Mouse (Mus musculus) Muller cell, postnatal 12 days (primary cell): ENCODE measurements around the gene Bphl.
"Not testable (repeated sequence)": the region's sequence is repeated elsewhere in the genome, so short reads cannot be mapped to it uniquely, and the experiment has no call there.

ENCODE experiments used
- DNase-seq: peaks from one replicate; pipeline ENCODE4 v3.0.0-alpha.2; 2015; ENCODE audit errors: inconsistent ontology term

Gene Bphl

DNA sequence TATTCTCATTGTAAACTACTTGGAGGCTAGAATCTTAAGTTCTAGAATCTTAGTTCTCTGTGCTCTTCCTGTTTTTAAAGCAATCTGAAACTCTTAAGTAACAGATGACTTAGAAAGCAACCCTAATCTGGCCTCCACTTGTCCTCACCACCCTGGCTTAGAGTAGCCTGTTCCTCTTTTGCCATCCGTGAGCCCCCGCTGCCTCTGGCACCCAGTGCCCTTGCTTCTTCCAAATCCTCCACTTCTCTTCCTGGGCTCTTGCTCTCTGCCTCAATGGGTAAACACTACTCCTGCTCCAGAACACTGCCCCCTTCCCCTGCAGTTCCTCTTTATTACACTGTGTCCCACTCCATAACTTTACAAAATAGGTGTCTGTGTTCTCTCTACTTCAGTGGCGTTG is 14.3 kb downstream of the Bphl start:
- DNase-seq = no peak

DNA sequence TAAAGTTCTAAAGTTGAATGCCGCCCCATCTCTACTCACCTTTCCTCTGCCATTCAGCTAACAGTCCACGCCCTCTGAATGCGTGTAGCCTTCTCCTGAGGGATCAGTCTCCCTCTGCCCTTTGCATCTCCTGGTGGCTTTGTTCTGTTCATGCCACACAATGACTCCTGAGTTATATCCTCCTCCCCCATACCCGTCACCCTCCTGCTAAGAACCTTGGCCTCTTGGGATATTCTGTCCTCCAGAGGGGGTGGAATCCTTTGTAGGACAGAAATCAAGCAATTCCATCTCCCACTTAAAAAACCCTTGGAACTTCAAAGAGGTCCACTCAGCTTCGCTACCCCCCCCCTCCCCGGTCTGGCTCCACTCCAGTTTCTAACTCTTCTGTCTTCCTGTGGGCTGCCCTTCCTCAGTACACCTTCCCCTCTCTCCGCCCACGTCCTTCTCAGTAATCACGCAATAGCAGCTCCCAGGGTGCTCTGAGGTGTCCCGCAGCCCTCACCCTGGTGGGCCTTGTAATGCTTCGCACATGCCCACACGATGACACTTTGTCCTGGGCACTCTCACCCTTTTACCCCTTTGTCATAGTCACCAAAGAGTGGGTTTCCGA is 16.4 kb downstream of the Bphl start:
- DNase-seq = no peak

DNA sequence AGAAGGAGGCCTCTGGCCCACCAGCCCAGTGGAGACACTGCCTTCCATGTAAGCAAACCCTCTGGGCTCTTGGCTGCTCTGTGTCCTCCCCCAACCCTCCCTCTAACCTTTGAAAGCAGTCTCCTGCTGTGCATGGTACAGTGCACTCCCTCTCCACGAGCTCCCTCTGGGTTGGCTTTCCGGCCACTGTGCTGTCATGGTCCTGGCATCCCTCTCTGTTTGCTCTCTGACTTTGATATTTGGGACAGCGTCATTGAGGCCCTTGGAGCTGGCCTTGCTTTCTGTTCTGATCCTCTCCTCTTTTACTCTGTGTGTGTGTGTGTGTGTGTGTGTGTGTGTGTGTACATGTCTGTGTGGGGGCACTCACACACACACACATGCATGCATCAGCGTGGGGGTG is 17.0 kb downstream of the Bphl start:
- no peak for DNase-seq

DNA sequence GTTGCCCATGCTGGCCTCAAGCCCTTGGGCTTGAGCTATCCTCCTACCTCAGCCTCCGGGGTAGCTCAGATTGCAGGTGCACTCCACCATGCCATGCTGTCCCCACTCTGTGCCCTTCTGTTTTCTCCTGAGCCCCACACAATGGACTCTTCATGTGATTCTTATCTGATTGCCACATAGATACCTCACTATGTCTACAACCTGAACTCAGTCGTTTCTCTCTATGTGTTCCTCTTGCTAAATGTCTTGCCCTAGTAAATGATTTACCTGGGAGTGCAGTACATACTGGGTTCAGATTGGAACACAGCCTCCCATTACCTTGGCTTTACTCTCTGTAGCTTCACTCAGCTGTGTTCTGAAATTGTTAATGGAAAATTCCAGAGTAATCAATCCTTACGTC is 17.6 kb downstream of the Bphl start:
- no peak for DNase-seq

DNA sequence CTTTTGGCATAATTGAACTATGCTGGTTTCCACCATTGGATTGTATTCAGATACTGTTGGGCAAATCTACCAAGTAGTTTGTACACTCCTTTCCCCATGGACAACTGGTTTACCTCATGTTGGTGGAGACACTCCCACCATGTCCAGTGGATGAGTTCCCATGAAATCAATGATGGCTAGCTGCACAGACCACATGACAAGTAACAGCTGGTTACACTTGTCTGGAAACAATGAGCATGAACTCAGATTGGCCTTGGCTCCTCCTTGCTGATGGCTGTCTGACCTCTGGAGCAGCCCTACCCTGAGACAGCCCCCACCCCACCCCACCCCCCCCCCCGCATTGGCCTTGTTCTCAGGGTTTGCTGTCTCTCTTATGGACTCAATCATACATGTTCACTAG is 19.9 kb downstream of the Bphl start:
- DNase-seq = no peak

DNA sequence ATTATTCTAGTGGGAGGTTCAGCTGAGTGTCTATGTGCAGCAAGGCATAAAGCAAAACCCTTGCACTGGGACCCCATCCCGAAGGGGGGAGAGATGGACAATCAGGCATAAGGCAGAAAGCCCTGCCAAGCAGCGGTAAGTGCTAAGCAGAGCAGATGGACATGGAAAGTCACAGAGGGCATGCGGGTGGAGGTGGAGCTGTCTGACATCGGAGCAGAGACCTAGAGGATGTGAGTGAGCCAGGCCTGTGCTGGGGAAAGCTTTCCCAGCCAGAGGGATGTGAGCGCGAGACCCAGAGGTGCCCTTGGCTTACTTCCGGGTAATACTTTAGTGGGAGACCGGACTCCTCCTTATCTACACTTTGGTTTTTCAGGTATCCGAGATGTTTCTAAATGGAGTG is 22.7 kb downstream of the Bphl start:
- DNase-seq = no peak

DNA sequence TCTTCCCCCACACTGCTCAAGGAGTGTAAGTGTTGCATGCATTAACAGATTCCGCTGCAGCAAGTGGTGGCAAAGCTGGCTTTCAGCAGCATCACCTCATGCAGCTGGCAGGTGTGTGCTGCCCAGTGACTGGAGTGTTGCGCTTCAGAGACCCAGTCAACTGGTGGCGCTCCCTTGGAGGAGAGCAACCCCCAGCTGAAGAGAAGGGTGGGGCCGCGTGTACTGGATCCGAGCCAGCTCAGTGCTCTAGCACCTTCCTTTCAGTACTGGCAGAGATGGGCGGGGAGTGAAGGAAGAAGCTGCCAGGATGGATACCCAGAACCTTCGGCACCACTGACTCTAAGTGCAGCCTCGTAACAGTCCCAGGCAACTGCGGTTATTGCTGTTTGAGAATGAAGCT is 25.1 kb downstream of the Bphl start:
- no peak for DNase-seq

DNA sequence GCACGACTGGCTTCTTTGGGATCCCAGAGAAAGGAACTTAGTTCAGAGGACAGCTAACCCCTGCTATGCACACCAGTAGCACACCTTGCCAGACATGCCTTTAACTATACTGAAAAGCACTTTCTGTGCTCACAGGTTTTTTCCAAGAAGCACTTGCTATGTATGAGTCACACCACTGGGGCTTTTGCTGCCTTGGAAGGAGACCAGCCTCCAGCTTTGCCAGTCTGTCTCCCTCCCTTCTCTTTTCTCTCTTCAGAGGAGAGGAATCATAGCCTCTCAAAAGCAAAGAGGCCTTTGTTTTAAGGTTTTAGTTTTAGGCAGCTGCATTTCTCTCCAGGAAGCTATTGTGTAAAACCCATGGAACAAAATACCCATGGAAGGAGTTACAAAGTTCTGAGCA is 29.0 kb downstream of the Bphl start:
- DNase-seq = peak; percentile 72

DNA sequence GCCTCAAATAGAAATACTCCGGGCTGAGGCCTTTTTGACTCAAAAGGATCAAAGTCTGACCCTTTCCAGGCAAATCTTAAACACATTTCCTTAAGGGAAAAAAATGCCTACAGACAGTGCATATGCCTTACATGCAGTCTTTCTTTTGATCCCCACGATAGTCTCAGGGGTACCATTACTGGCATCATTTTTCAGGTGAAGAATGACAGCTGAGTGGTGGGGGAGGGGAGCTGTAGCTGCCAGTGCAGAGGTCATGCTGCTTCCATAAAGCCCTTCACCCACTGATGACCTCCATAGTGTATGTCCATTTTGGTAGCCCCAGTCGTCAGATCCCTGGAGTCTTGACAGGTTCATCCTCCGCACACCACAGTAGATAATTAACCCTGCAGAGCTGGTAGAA is 32.9 kb downstream of the Bphl start:
- no peak for DNase-seq

DNA sequence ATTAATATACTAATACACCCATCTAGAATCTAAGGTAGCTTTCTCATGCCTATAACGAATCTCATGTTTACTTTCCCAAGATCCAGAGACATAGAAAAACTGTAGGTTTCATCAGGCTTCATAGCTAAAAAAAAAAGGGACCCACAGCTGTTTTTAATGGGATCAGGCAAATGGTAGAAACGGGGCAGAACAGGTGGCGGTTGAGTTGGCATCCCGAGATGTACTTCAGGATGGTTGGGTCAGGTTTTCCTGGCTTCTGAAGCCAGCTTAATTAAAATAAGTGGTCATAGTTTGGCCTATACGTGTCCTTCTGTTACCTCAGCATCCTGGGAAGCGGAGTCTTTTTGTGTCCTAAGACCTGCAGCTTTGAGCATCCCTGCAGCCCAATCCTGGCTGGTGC is 34.4 kb downstream of the Bphl start:
- DNase-seq = no peak

DNA sequence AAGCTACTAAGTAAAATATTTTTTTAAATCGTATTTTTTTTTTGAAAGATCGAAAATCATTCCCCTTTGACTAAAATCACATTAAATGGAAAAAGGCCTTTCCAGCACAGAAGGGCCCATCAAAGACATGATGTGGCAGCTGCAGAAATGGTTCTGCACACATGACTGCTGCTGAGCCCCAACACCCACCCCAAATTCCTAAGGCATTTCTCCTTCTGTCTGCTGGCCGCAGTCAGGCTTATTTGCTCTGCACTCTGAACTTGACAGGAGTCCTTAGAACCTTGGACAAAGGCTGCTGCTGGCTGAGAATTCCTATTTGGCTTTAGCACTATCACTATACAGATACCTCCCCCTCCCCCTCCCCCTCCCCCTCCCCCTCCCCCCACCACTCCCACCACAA is 35.5 kb downstream of the Bphl start:
- peak; percentile 69 for DNase-seq

DNA sequence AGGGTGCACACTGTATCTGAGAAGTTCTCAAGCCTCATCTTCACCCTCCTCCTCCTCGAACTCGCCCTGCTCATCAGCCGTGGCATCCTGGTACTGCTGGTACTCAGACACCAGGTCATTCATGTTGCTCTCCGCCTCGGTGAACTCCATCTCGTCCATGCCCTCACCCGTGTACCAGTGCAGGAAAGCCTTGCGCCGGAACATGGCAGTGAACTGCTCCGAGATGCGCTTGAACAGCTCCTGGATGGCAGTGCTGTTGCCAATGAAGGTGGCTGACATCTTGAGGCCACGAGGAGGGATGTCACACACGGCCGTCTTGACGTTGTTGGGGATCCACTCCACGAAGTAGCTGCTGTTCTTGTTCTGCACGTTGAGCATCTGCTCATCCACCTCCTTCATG is 37.0 kb downstream of the Bphl start:
- not testable (repeated sequence) for DNase-seq

DNA sequence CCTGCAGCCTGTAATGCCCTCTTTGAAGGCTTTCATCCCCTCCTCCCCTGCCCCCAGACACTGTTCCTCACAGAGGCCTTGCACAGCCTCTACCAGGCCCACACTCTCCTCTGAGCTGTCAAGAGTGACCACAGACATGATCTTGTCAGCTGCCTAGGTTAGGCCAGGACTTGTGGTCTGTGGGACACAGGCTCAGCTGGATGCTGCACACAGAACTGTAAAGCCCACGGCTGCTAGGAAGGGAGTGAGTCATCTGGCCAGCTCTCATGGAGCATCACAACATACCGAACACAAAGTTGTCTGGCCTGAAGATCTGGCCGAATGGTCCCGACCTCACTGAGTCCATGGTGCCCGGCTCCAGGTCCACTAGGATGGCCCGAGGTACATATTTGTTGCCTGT is 38.5 kb downstream of the Bphl start:
- DNase-seq = peak; percentile 67

DNA sequence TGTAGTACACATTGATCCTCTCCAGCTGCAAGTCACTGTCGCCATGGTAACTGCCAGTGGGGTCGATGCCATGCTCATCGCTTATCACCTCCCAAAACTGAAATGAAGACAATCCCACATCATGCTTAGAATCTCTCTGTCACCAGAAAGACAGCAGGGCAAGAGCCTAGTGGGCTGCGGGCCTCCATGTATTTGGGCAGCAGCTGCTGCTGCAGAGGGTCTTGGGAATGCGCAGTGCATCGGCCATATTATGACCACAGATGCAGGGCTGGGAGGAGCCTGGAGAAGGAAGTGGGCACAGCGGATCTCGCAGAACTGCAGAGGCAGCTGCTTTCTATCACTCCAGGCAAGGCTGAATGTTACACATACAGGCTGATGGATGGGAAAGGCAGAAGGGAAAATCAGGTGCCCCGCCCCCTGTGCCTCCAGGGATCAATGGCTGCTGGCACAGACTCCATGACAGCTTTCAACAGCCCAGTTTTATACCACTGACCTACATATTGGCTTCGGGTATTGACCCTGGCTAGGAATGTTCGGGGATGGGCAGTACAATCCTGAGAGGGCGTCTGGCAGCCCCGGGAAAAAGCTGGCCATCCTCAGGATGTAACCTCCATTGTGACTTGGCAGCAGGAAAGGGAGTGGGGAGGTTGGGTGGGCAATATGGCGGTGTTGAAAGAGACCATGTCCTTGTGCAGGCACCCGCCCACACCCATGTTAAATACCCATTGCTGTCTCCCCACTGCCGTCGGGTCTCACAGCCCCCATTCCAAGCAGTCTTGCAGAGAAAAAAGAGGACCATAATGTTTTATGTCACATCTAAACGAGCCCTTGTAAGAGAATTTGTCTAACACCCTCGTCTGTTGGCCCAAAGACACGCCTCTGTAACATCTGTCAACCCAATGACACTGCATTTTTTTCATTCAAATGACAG is 39.4 kb downstream of the Bphl start:
- peak; percentile 40 for DNase-seq

DNA sequence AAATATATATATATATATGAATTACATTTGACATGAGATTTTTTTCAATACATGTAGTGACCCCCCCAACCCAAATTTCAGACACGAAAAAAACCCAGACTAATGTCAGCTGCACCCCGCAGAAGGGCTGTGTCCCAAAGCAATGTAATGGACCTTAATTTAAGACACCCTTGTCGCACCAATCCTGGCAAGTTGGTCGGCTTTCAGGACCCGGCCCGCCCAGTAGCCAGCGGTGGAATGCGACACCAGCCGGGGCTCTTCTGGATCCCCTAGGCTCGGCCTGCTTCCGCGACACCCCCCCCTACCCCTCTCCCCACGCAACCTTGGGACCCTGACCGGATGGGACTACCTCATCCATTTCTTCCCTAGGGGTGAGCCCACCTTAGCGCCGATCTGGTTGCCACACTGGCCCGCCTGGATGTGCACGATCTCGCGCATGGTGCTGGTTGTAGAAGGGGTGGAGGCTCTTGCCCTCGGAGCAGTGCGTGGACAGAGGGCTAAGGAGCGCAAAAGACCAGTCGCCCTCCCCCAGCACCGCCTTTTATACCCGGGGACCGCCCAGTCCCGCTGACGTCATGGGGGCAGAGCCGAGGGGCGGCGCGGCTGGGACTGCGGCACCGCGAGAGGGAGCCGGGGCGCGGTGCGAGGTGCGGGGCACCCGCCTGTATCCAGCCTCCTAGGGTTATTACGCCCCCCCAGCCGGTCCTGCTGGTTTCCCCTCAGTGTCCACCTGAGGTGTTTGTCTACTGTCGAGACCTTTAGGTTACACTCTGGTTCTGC is 40.3 kb downstream of the Bphl start, which contains the start of gene Tubb2a:
TSS of gene Tubb2a (minus strand) at position 516 of the 780 bp plus-strand sequence.
- DNase-seq = peak; percentile 93

DNA sequence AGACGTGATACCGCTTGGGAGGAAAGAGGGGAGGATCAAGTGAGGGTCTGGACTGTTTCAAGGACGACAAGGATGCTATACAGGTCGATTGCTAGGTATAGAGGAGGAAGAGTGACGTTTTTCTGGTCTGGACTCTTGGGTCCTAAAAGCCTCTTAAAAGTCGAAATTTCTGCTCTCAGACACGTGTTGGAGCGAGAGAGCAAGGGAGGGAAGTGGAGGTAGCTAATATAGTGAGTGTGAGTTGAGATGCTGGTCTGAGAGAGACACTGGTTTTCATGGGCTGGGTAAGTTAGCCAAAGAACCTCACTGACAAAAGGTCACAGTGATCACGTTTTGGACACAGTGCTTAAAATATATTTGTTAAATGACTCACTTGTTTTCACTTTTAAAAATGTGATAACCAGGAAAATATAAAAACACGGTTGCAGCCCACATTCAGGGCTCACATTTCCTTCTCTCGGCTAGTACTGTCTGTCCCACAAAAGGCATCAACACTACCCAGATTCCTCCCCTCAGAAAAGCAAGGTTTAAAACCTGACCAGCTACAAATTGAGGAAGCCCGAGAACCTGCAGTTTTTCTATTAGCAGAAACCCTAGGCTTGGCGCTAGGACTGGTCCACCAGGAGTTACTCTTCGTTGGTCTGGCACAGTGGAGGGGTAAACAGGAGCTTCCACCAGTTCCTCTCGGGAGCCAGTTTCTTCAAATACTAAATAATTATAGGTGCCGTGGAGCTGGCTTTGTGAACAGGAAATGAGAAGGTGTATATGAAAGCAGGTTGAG is 41.3 kb downstream of the Bphl start:
- DNase-seq = no peak

DNA sequence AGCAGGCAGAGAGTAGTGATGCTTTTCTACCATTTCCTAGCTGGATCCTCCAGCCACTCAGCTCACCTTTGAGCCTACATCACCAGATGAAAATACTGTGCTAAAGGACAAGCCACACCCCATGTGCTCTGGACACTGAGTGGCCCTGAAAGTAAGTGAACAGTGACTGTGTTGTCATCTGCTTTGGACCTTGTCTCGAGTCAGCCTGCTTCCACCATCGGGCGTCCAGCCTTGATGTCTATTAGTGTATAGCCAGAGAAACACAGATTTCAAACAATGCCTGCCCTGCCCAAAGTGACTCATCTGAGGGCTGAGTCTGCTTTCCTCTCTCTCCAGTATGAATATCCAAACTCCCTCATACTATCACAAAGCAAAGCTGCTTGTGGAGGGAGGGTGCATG is 42.4 kb downstream of the Bphl start:
- peak; percentile 48 for DNase-seq

DNA sequence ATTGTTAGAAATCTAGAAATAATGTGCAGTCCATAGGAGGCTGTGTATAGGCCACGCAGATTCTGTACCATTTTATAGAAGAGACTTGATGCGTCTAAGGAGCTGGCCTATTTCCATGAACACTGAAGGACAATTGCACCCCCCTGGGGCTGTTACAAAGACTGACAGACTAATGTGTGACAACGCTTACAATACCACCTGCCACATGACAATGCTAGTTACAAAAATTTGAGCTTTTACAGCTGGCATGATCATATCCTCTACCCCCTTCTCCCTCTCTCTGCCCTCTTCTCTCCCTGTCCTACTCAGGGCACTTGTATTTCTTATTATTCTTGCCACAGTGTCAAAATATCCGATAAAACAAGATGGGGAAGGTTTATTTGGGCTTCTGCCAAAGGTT is 44.5 kb downstream of the Bphl start:
- DNase-seq = no peak

DNA sequence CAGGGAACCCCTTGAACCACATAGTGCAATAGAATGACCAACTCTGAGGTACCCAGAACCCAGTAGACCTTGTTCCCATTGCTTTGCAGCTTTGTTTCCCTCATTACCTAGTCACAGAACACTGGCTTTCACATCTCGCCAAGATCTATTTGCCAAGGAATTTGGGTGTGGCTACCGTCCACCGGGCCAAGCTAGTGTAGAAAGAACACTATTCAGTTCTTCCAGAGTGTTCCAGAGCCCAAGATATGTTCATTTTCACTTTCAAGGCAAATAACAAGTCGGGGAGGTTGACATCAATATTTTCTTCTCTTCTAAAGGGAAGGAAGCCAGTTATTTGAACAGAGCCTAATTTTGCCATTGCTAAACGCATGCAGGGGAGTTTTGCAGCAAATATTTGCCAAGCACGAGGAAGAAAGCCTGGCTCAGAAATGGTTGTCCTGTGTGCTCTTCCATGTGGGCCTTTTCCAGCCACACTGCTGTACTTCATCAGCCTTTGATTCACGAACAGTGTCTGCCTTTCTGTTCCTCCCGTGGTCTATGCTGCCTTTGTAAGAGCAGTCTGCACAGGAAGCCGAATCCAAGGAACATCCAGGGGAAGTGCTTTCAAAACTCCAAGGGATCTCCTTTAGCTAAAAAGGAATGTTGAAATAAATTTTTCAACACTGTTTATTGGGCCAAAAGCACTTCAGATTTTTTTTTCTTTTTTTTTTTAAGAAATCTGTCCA is 46.8 kb downstream of the Bphl start:
- DNase-seq = peak; percentile 81

DNA sequence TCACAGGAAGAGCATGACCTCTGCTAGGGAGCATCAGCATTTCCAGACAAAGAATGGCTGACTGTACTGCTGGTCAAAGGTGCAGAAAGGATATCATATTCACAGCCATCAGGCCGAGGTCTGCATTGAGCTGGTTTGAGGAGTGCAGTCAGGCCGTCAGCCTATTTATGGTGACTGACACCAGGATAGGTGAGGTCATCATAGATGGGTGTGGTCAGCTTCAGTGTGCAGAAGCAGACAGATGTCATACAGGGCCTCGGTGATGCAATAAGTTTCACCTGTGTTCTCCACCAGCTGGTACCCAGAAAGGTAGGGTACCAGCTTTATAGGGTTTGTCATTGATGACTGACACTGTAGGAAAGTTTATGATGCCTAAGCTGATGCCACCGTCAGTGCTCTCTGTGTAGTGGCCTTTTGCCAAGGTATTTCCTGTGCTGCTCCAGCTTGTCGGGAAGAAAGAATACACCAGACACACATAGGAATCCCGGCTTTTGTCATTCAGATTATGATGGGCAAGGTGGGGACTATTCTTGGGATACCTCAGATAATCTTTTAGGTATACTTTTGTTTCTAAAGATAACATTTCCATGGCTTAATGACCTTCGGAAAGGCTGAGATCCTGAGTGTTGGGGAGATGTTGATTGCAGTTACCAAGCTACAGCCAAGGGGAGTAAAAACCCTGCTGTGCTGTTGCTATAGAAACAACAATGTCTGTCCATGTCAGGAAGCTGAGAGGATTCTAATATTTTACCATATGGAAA is 49.8 kb downstream of the Bphl start:
- peak; percentile 51 for DNase-seq
